Mouse (Mus musculus) olfactory bulb, adult 2 months (tissue): ENCODE measurements at regions not wholly inside any gene's neighbourhood (a gene's known extent, or its start where the extent isn't known, plus 50 kb on each side); places are given as distances from the start of the nearest gene placed in this dataset.

Experiments used
- H3K27ac ChIP-seq: fragments of 200-500 bp; 2 replicates; pipeline ENCODE4 v1.5.1; 2012; ENCODE audit warnings: low read depth, low read length; ENCODE audit not compliant: insufficient read depth
- H3K4me1 ChIP-seq: fragments of 200-500 bp; 2 replicates; pipeline ENCODE4 v1.6.1; 2012; ENCODE audit warnings: low read length; ENCODE audit not compliant: control insufficient read depth, insufficient read depth
- H3K4me3 ChIP-seq: fragments of 200-500 bp; 2 replicates; pipeline ENCODE4 v1.5.1; 2012; ENCODE audit warnings: mild to moderate bottlenecking, low read depth, low read length, moderate library complexity; ENCODE audit not compliant: insufficient read depth
- CTCF ChIP-seq: fragments of 200-500 bp; IDR thresholded peaks from 2 replicates; pipeline ENCODE4 v1.5.1; 2012; ENCODE audit warnings: low read depth, mild to moderate bottlenecking, low read length, moderate library complexity; ENCODE audit not compliant: insufficient read depth
- POLR2A ChIP-seq: fragments of 200-500 bp; IDR thresholded peaks from 2 replicates; pipeline ENCODE4 v1.6.1; 2012; ENCODE audit warnings: mild to moderate bottlenecking, low read depth, low read length, moderate library complexity; ENCODE audit not compliant: insufficient read depth
- WGBS: fragments of 180-500 bp; shearing (Covaris S2); methylation state at CpG from one replicate; pipeline ENCODE4 v1.1.7; 2018; 5-methylcytosine and 5-hydroxymethylcytosine counted together

DNA sequence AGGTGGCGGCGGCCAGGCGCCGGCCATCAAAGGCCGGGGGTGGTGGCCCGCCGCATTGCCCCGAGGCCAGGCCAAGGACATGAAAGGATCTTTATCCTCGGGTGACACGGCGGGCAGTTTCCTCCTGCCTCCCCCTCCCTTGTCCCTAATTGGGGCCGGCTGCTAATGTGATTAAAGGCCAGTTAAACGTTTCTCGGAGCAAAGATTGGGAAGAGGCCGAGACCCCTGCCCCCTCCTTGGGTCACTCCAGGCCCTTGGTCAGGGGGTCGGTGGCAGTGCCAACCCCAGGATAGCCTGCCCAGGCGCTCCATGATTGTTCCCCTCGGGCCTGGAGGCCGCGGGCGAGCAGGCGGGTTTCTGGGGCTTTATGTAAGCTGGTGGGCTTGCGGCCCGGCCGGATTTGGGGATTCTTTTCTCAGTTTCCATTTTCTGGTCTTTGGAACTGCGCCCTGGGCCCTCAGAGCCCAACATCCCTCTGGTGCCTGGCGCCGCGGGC, 90.7 kb upstream of the Dio3 start:
- WGBS, result 7% methylated on average over 29 of the region's 29 CpGs
- no peak for TF ChIP-seq CTCF
- TF ChIP-seq POLR2A, result no peak
- Histone ChIP-seq H3K4me3 (no peak overlapping the region), H3K27ac (no peak overlapping the region), H3K4me1 (peaks cover 17% of the 10 kb centered on the region)

DNA sequence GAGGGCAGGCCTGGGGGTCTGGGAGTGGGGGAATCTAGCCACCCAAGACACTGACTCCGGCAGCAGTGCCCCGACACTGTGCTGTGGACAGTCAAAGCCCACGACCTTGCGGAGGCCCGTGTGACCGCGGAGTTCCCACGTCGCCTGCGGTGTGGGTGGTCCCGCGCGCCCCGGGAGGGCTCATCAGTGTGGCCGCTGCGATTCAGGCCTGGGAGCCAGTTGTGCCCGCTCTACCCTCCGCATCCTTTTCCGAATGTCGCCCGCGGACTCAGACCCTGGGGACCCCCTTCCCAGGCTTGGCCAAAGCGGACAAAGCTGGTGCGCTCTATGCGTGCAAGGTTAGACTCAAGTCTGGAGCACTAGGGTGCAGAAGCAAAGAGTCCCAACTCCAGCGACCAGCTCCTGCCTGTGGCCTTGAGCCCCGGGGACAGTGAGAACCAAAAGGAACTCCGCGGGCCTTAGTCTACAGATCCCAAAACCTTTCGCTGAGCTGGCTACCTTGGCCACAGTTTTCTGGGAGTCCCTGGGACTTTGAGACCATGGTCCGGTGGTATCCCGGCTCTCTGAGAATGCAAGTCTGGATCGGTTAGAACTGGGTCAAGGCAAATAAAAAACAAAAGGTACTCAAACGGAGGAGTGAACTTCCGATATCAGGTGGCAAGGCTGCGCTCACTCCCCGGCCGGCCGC, 90.1 kb upstream of the Dio3 start:
- no peak overlapping the region for H3K27ac ChIP-seq
- WGBS, result 5% methylated on average over 39 of the region's 39 CpGs
- TF ChIP-seq CTCF (no peak), POLR2A (no peak)
- no peak overlapping the region for H3K4me3 ChIP-seq
- peaks cover 17% of the 10 kb centered on the region for H3K4me1 ChIP-seq

DNA sequence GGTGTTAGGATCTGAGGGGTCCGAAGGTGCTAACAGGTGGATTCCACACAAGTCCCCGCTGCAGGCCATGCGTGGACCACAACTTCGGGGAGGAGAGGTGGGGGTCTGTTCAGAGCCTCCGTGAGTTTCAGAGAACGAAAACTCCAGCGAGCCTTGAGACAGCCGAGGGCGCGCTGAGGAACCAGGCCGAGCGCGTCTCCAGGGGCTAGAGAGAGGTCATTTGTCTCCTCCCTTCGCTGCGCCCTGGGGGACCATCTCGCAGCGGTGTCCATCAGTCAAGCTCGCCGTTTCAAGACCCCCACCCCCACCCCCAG, 89.6 kb upstream of the Dio3 start:
- no peak overlapping the region for H3K4me3 ChIP-seq
- 9% methylated on average over 19 of the region's 19 CpGs for WGBS
- H3K27ac ChIP-seq, result no peak overlapping the region
- no peak for TF ChIP-seq CTCF
- no peak for TF ChIP-seq POLR2A
- peaks cover 17% of the 10 kb centered on the region for H3K4me1 ChIP-seq

DNA sequence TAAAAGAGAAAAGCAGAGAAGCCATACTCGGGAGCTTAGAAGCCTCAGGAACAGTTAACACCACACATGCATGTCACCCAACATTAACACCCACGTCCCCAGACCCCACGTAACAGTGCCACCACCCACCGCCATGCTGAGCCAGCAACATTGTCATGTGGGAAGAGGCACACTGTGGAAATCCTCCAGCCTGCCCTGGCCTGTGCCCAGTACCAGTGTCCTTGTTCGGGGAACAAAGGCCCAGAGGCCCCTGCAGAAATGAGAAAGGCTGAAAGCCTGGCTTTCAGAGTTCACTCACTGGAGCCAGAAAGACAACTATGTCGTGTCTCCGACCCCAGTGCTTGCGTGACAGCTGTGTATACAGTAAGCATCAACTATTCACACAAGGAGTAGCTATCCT, 86.7 kb upstream of the Dio3 start:
- Histone ChIP-seq H3K27ac (no peak overlapping the region), H3K4me3 (no peak overlapping the region), H3K4me1 (peaks cover 17% of the 10 kb centered on the region)
- 72% methylated on average over 8 of the region's 8 CpGs for WGBS
- no peak for TF ChIP-seq CTCF
- TF ChIP-seq POLR2A, result no peak

DNA sequence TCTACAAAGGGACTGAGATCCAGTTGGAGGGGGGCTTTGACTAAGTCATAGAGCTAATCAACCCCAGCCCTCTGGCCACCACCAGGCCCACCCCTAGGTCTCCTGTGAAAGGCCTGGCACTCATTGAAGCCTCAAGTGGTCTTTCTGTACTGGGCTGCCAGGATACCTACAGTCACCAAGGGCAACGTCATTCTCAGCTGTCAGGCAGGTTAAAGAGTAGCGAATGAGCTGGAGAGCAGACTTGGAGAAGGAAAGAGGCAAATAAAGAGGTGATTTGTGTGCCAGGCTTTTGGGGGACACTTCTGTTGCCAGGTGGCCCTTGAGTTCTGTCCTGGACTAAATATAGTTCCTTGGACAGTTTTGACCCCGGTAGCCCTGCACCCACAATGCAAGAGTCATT, 81.5 kb upstream of the Dio3 start:
- no peak overlapping the region for H3K27ac ChIP-seq
- WGBS, result 61% methylated on average over 3 of the region's 3 CpGs
- TF ChIP-seq POLR2A (no peak), CTCF (no peak)
- H3K4me3 ChIP-seq, result no peak overlapping the region
- no peaks in the 10 kb centered on the region for H3K4me1 ChIP-seq

DNA sequence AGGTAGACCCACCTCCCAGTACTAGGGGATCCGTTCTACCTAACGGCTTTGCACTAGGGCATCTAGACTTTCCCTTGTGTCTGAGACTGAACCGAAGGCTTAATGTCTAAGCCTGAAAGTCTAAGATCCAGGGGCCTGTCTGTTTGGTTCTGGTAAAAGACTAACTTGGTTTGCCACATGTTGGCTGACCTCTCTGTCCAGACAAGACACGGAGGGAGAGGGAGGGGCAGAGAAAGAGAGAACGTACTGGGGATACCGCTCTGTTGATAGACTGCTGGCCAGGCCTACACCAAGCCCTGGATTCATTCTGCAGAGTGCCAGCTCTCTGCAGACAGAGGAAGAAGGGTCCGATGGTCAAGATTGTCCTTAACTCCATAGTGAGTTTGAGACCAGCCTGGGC, 78.4 kb upstream of the Dio3 start:
- TF ChIP-seq POLR2A (no peak), CTCF (no peak)
- H3K4me1 ChIP-seq, result no peaks in the 10 kb centered on the region
- 95% methylated on average over 7 of the region's 7 CpGs for WGBS
- H3K27ac ChIP-seq, result no peak overlapping the region
- no peak overlapping the region for H3K4me3 ChIP-seq

DNA sequence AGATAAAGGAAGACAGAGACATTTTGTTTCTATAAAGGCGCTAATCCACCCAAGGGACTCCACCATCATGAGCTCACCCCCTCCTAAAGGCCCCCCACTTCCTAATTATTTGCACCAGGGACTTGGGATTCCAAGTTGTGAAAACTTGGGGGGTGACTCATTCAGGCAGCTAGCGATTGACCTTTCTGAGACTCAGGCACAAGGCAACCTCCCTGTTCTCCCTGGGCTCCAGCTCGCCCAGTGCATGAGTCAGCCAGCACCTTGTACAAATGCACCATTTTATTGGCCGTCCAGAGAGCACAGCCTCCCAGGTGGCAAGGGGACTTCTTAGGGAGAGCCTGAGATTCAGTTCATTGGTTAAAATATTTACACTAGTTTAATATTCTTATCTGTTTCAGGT, 78.0 kb upstream of the Dio3 start:
- Histone ChIP-seq H3K27ac (no peak overlapping the region), H3K4me3 (no peak overlapping the region), H3K4me1 (no peaks in the 10 kb centered on the region)
- WGBS, result 83% methylated on average over 4 of the region's 4 CpGs
- TF ChIP-seq CTCF (no peak), POLR2A (no peak)

DNA sequence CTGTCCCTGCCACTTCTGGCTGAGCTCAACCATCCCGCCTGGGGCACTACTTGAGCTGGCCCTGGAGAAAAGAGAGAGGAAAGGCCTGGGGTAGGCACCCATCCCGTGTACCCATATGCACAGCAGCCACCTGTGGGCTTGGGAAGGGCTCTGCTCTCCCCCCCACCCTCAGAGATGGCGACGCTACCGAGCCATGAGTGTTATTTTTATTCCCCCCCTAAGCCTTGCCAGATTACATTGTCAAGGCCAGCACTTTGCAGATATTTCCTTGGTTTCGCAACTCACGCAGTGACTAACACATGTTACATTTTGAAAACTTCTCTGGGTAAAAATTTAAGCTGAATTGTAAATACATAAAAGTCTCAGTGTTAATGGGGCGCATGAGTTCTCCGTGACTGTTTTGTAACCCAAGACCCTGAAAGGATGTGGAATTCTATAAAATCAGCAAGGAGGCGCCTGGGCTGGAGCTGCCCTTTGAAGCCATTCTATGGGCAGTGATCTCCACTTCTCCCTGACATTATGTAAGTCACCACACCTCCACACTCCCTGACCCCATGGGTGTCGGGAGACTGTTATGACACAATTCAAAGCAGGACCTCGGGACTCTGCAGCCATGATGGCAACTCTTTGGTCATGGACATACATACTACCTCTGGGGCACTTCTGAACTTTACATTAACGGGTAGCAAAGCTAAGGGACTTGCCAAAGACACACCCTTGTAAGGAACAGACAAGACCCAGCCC, 75.4 kb upstream of the Dio3 start:
- no peak overlapping the region for H3K27ac ChIP-seq
- TF ChIP-seq CTCF (no peak), POLR2A (no peak)
- no peaks in the 10 kb centered on the region for H3K4me1 ChIP-seq
- WGBS, result 86% methylated on average over 13 of the region's 13 CpGs
- H3K4me3 ChIP-seq, result no peak overlapping the region

DNA sequence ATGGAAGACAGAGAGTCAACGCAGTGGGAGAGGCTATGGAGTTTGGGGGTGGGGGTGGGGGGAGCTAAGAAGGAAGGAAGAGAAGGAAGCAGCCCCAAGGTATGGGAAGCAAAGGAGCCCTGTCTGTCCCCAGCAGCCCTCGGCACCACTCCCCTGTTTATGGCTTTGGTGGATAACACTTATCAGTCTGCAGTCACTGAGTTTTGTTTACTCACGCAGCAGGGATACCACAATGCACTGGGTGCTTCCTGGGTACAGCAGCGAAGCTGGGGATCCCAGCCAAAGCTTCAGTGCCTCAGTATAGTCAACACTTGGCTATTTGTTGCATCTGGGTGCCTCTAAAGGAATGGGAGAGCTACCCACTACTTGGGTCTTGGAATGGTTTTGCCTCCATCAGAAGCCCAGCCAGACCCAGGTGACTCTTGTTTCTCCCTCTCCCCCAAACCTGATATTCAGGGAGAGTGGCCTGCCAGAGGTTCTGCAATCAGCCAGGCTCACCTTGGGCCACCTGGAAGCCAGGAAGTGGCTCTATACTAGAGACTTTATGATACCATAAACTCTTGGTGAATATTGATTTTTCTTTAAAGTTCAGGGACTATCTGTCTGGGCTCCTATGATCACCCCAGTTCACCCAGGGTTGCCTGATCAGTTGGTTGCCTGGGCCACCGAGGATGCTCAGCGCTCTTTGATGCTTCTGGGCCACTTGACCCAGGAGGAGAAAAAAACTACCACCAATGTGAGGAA, 74.5 kb upstream of the Dio3 start:
- TF ChIP-seq CTCF (no peak), POLR2A (no peak)
- WGBS, result 88% methylated on average over 6 of the region's 6 CpGs
- H3K4me3 ChIP-seq, result no peak overlapping the region
- H3K4me1 ChIP-seq, result no peaks in the 10 kb centered on the region
- no peak overlapping the region for H3K27ac ChIP-seq
